Mouse (Mus musculus) frontal cortex, adult 2 months (tissue): ENCODE measurements around the gene Plekhf1. TPM values are rescaled to one million over a fixed set of nuclear protein-coding genes. Genes with fewer than 3 reads are reported as not detected.

Source experiments
- DNase-seq, 2 experiments: peaks; one replicate each; pipeline ENCODE4 v3.0.0; 2022; ENCODE audit warnings: low spot score in 1 of 2; ENCODE audit errors: extremely low spot score in 1 of 2
- polyA plus RNA-seq: library from polyadenylated mRNA; depleted of rRNA; stranded (reverse); fragments of >200 nt; gene quantifications from 2 replicates; pipeline ENCODE4 v1.2.3, GENCODE M21; 2012

Plekhf1 gene
- polyA plus RNA-seq, 1 experiment: 1.4 TPM

GRCm38 (mm10) chr7:38219526-38219925, 8.3 kb downstream of the Plekhf1 start:
- no peak for DNase-seq

- no peak for DNase-seq
Measured at GRCm38 (mm10) chr7:38218631-38219367, 9.0 kb downstream of the Plekhf1 start.

- peak; percentile 35 to 67 for DNase-seq
Measured at GRCm38 (mm10) chr7:38217417-38218171, 10.2 kb downstream of the Plekhf1 start.

GRCm38 (mm10) chr7:38215697-38216096, 12.1 kb downstream of the Plekhf1 start:
- no peak for DNase-seq

GRCm38 (mm10) chr7:38215281-38215680, 12.5 kb downstream of the Plekhf1 start:
- DNase-seq: no peak

GRCm38 (mm10) chr7:38214473-38215214, 13.2 kb downstream of the Plekhf1 start:
- DNase-seq: no peak

- DNase-seq: no peak
Measured at GRCm38 (mm10) chr7:38212651-38213062, 15.2 kb downstream of the Plekhf1 start.

- DNase-seq: no peak
Measured at GRCm38 (mm10) chr7:38209478-38210152, 18.2 kb downstream of the Plekhf1 start.

- no peak for DNase-seq
Measured at GRCm38 (mm10) chr7:38208969-38209368, 18.8 kb downstream of the Plekhf1 start.

GRCm38 (mm10) chr7:38206564-38206963, 21.3 kb downstream of the Plekhf1 start:
- DNase-seq: no peak

- DNase-seq: no peak
Measured at GRCm38 (mm10) chr7:38205801-38206200, 22.0 kb downstream of the Plekhf1 start.

GRCm38 (mm10) chr7:38204314-38204713, 23.5 kb downstream of the Plekhf1 start:
- DNase-seq: peak in 1 of 2 experiments; percentile 21

GRCm38 (mm10) chr7:38201290-38201658, 26.5 kb downstream of the Plekhf1 start:
- DNase-seq: no peak

GRCm38 (mm10) chr7:38200606-38201289, 27.1 kb downstream of the Plekhf1 start:
- DNase-seq: peak; percentile 61 to 93

GRCm38 (mm10) chr7:38199907-38200605, 27.8 kb downstream of the Plekhf1 start:
- DNase-seq: no peak

- peak in 1 of 2 experiments; percentile 20 for DNase-seq
Measured at GRCm38 (mm10) chr7:38191571-38191970, 36.2 kb downstream of the Plekhf1 start.

GRCm38 (mm10) chr7:38191146-38191545, 36.7 kb downstream of the Plekhf1 start:
- DNase-seq: no peak

GRCm38 (mm10) chr7:38190056-38190835, 37.6 kb downstream of the Plekhf1 start:
- no peak for DNase-seq
